Mouse (Mus musculus): ENCODE data around the gene Zfp385a.
"Not testable (repeated sequence)": the region's sequence is repeated elsewhere in the genome, so short reads cannot be mapped to it uniquely, and the experiment has no call there.

Gene Zfp385a

GRCm38 (mm10) chr15:103294649-103295048 is 45.2 kb downstream of the Zfp385a start:
- in situ Hi-C loops (cut with MboI, MseI): loop anchor here (5.0 kb wide), 1 partner anchor 107 kb away; no protein-coding TSS in a partner anchor

- in situ Hi-C loops (cut with MboI, MseI): no loop called here
These were observed 46.5 kb downstream of the Zfp385a start for GRCm38 (mm10) chr15:103293375-103293774.

GRCm38 (mm10) chr15:103292673-103293345 is 47.1 kb downstream of the Zfp385a start:
- in situ Hi-C loops (cut with MboI, MseI): no loop called here

- in situ Hi-C loops (cut with MboI, MseI): no loop called here
These were observed 49.0 kb downstream of the Zfp385a start for GRCm38 (mm10) chr15:103290843-103291242.

- in situ Hi-C loops (cut with MboI, MseI): no loop called here
These were observed 49.5 kb downstream of the Zfp385a start for GRCm38 (mm10) chr15:103290417-103290816.

- in situ Hi-C loops (cut with MboI, MseI): no loop called here
These were observed 50.3 kb downstream of the Zfp385a start for GRCm38 (mm10) chr15:103289600-103289999.

- in situ Hi-C loops (cut with MboI, MseI): no loop called here
These were observed 54.0 kb downstream of the Zfp385a start for GRCm38 (mm10) chr15:103285778-103286417.

GRCm38 (mm10) chr15:103284647-103285046 is 55.2 kb downstream of the Zfp385a start:
- in situ Hi-C loops (cut with MboI, MseI): no loop called here

GRCm38 (mm10) chr15:103284066-103284465 is 55.8 kb downstream of the Zfp385a start:
- in situ Hi-C loops (cut with MboI, MseI): no loop called here

- in situ Hi-C loops (cut with MboI, MseI): no loop called here
These were observed 58.3 kb downstream of the Zfp385a start for GRCm38 (mm10) chr15:103281465-103282205.

GRCm38 (mm10) chr15:103280817-103281464 is 59.0 kb downstream of the Zfp385a start:
- in situ Hi-C loops (cut with MboI, MseI): no loop called here

- in situ Hi-C loops (cut with MboI, MseI): no loop called here
These were observed 60.1 kb downstream of the Zfp385a start for GRCm38 (mm10) chr15:103279750-103280149.

GRCm38 (mm10) chr15:103277949-103278348 is 61.9 kb downstream of the Zfp385a start:
- in situ Hi-C loops (cut with MboI, MseI): no loop called here

GRCm38 (mm10) chr15:103275943-103276342 is 64.0 kb downstream of the Zfp385a start:
- in situ Hi-C loops (cut with MboI, MseI): not testable (repeated sequence)

- in situ Hi-C loops (cut with MboI, MseI): loop anchor here (25.0 kb wide), 1 partner anchor 860 kb away; the partner anchor contains the start of gene Sp1
These were observed 67.2 kb downstream of the Zfp385a start, which contains the start of gene Copz1 for GRCm38 (mm10) chr15:103272419-103273279. Gene Copz1, plus strand, starts transcription at chr15:103272714.

- in situ Hi-C loops (cut with MboI, MseI): loop anchor here (25.0 kb wide), 1 partner anchor 857 kb away; the partner anchor contains the start of gene Sp1
These were observed 71.0 kb downstream of the Zfp385a start for GRCm38 (mm10) chr15:103268903-103269302.

GRCm38 (mm10) chr15:103264794-103265193 is 75.1 kb downstream of the Zfp385a start:
- in situ Hi-C loops (cut with MboI, MseI): loop anchor here (25.0 kb wide), 1 partner anchor 852 kb away; the partner anchor contains the start of gene Sp1

Data from T-helper 1 cell (primary cell).